Mouse (Mus musculus): ENCODE results near the gene Aff1.

- no peak for TF ChIP-seq CTCF (IDR thresholded peaks at IDR 0.05; ENCODE audit: low read depth)
- TF ChIP-seq EP300 (IDR thresholded peaks at IDR 0.05; ENCODE audit: low read depth): no peak
Measured at GRCm38 (mm10) chr5:103755135-103755487, 62.9 kb downstream of the Aff1 start.
